Mouse (Mus musculus) cerebellum, adult 11-12 months (tissue): ENCODE data around the gene Sirt2.

ENCODE experiments used
- DNase-seq: peaks from one replicate; pipeline ENCODE4 v3.0.0; 2022

Sirt2 gene

GRCm38 (mm10) chr7:28817957-28818356 lies 51.4 kb downstream of the Sirt2 start:
- peak; percentile 22 for DNase-seq

GRCm38 (mm10) chr7:28818436-28818835 lies 51.9 kb downstream of the Sirt2 start:
- DNase-seq = peak; percentile 46

GRCm38 (mm10) chr7:28818861-28819452 lies 52.4 kb downstream of the Sirt2 start:
- DNase-seq = no peak

GRCm38 (mm10) chr7:28819571-28819970 lies 53.0 kb downstream of the Sirt2 start:
- no peak for DNase-seq

- no peak for DNase-seq
Observed at GRCm38 (mm10) chr7:28820358-28821260, 54.1 kb downstream of the Sirt2 start.

- peak; percentile 80 for DNase-seq
Observed at GRCm38 (mm10) chr7:28821261-28821831, 54.8 kb downstream of the Sirt2 start.

GRCm38 (mm10) chr7:28822556-28822955 lies 56.0 kb downstream of the Sirt2 start:
- DNase-seq = no peak

GRCm38 (mm10) chr7:28822993-28823903 lies 56.7 kb downstream of the Sirt2 start:
- no peak for DNase-seq

- DNase-seq = no peak
Observed at GRCm38 (mm10) chr7:28823932-28824331, 57.4 kb downstream of the Sirt2 start.

- peak; percentile 86 for DNase-seq
Observed at GRCm38 (mm10) chr7:28824941-28825685, 58.6 kb downstream of the Sirt2 start, which contains the start of gene Ech1. Gene Ech1, plus strand, starts transcription at chr7:28825217.

GRCm38 (mm10) chr7:28825686-28826401 lies 59.3 kb downstream of the Sirt2 start:
- DNase-seq = peak; percentile 40

- peak; percentile 17 for DNase-seq
Observed at GRCm38 (mm10) chr7:28826402-28826772, 59.9 kb downstream of the Sirt2 start.

- DNase-seq = peak; percentile 49
Observed at GRCm38 (mm10) chr7:28827338-28827737, 60.8 kb downstream of the Sirt2 start.

GRCm38 (mm10) chr7:28829821-28830220 lies 63.3 kb downstream of the Sirt2 start:
- DNase-seq = no peak

- DNase-seq = no peak
Observed at GRCm38 (mm10) chr7:28830981-28831380, 64.4 kb downstream of the Sirt2 start.

GRCm38 (mm10) chr7:28831411-28832125 lies 65.0 kb downstream of the Sirt2 start:
- no peak for DNase-seq

- DNase-seq = no peak
Observed at GRCm38 (mm10) chr7:28832137-28832536, 65.6 kb downstream of the Sirt2 start.

- no peak for DNase-seq
Observed at GRCm38 (mm10) chr7:28833723-28834347, 67.3 kb downstream of the Sirt2 start, which contains the start of gene Lgals4. Gene Lgals4, plus strand, starts transcription at chr7:28833854.

GRCm38 (mm10) chr7:28836936-28837335 lies 70.4 kb downstream of the Sirt2 start:
- no peak for DNase-seq
